Comparison of ENCODE assay signal across 8 mouse cellular contexts in genomic region chr7:4136771-4137531, GRCm38 (mm10). TPM values are rescaled to one million over a fixed set of nuclear protein-coding genes. Genes with fewer than 3 reads are reported as not detected.
DNase-seq lines count a peak whose midpoint lies in the region; ATAC-seq lines count a peak whose summit lies in the region.

Gene Leng8, plus strand, starts transcription at chr7:4137039.

- H3K4me3 ChIP-seq in hindbrain, embryonic 11.5 days (ENCODE audit: low read depth, low read length): peak within 1 kb of the TSS; percentile 50

- DNase-seq in Muller cell, postnatal 12 days (ENCODE audit: inconsistent ontology term): peak; percentile 98
- DNase-seq in cerebellum, adult 9-11 months: peak; percentile 100
- DNase-seq in frontal cortex, adult 2 months (ENCODE audit: extremely low spot score in 1 of 2, low spot score in 1 of 2): peak; percentile 99
- peak; percentile 98 for DNase-seq in hindbrain, embryonic 11.5 days (ENCODE audit: low spot score)
- peak; percentile 98 to 99 for DNase-seq in layer of hippocampus, postnatal 10 days (ENCODE audit: low spot score in 2 of 2)
- DNase-seq in lung, postnatal 10 days: peak; percentile 99
- peak; percentile 98 for DNase-seq in ovary, postnatal 36 days (ENCODE audit: low spot score)
- peak; percentile 98 for DNase-seq in thymus, postnatal 25 days

- H3K9me3 ChIP-seq in hindbrain, embryonic 11.5 days (ENCODE audit: control insufficient read depth, low read length): no peaks in the 10 kb centered on the region

- no peaks in the 10 kb centered on the region for H3K27me3 ChIP-seq in hindbrain, embryonic 11.5 days (ENCODE audit: control insufficient read depth, insufficient read depth, low read length)

- WGBS in hindbrain, embryonic 11.5 days: under 1% methylated on average over 69 of the region's 78 CpGs

- H3K4me2 ChIP-seq in hindbrain, embryonic 11.5 days (replicated peaks; ENCODE audit: low read depth, low read length): peak within 1 kb of the TSS; percentile 78

- peaks cover 17% of the 10 kb centered on the region for H3K36me3 ChIP-seq in hindbrain, embryonic 11.5 days (ENCODE audit: control insufficient read depth, insufficient read depth, low read length)

- peak within 1 kb of the TSS; percentile 93 for H3K27ac ChIP-seq in hindbrain, embryonic 11.5 days (ENCODE audit: low read depth, low read length)

- H3K9ac ChIP-seq in hindbrain, embryonic 11.5 days (ENCODE audit: low read depth, low read length): peak within 1 kb of the TSS; percentile 85

- peak; percentile 99 for ATAC-seq in hindbrain, embryonic 11.5 days (ENCODE audit: low FRiP score)

- peaks cover 3% of the 10 kb centered on the region; the same call in 1 of the 2 replicates for H3K4me1 ChIP-seq in hindbrain, embryonic 11.5 days (replicated peaks; ENCODE audit: control insufficient read depth, insufficient read depth, low read length)

RNA-seq across cellular contexts. Expression of gene Leng8, which starts in this region (rescaled TPM):
- polyA plus RNA-seq in frontal cortex, adult 2 months (2012; rRNA removed): 641 and 654 TPM in 2 replicates
- 45.3 and 54.4 TPM in 2 replicates for polyA plus RNA-seq in hindbrain, embryonic 11.5 days (2014; fragmentation: Nextera tagmentation; extraction: Ambion mirVana)
- 100 to 1,000 TPM; 164 to 177 TPM for total RNA-seq in layer of hippocampus, postnatal 10 days (2021)

Comparison
In these comparisons a context has a peak if more than half of its experiments do, and no peak if none do; other contexts are left out.
1. Peak in every context shown above with its lines: DNase-seq, ATAC-seq, H3K4me3 ChIP-seq and H3K27ac ChIP-seq.
2. RNA of gene Leng8 (polyA plus RNA-seq): 641 to 654 TPM in frontal cortex, adult 2 months; 45.3 to 54.4 TPM in hindbrain, embryonic 11.5 days; every median in the first group is over 10 times any median in the second.